Mouse (Mus musculus): ENCODE measurements around the gene Cfap54.

Cfap54 gene

DNA sequence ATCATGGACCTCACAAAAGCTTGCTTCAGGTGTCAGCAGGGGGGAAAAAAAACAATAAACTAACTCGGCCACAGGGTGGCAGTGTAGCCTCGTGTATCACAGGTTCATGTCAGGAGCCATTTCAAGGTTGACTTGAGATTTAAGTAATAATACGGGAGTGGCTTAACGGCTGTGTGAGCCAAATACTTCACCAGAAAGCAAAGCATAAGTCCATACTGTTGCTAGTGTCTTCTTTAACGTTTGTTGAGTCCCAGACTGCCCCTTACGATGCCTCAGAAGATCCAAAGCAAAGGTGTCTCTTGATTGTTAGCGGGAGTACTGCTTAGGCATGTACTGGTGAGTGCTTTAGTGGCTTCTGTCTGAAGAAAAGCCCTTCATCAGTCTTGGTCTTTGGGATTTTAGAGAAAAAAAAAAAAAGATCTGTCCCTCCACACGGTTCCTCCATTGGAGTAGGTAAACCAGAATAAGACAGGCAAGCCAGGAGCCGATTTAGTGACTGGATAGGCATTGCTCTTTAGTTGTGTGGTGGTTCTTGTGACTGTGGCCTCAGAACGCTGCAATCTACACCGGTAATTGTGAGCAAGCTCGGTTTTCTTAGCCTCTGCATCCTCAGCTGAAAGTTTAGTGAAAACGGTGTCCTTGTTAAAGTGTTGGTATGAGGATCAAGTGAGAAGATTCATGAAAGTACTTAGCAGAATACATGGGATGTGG, 30.2 kb downstream of the Cfap54 start:
- DNase-seq: peak; percentile 79

GRCm38 (mm10) chr10:93050571-93050970, 30.8 kb downstream of the Cfap54 start:
- no peak for DNase-seq

GRCm38 (mm10) chr10:93043195-93043594, 38.2 kb downstream of the Cfap54 start:
- DNase-seq: no peak

DNA sequence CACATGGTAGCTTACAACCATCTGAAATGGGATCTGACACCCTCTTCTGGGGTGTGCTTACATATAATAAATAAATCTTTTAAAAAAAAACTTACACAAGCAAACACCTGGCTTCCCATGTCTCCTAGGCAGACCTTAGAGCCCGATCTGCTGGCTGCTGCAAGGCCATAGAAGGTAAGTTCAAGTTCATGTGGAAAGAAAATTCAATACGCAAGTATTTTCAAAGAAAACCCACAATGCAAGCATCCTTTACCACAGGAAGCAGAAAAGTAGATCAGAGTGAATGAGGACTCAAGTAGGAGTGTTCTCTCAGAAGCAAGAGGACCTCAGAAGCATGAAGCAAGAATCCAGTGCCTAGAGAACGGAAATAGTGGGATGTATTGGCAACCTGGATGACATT, 39.6 kb downstream of the Cfap54 start:
- DNase-seq: no peak

DNA sequence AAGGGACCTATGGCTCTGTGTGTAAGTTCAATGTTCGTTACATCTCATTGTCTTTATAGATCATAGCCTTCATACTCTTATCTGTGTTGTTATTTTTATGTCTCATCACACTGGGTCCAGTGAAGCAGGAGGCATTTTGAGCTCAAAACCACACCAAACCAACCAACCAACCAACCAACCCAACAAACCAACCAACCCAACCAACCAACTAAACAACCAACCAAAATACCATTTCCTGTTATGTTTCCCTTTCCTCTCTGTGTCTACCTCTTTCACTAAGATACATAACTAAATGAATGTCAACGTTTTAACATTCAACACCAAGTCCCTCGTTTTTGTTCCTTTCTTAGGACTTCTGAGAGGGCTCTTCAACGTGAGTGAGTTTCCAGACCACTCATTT, 40.0 kb downstream of the Cfap54 start:
- DNase-seq: no peak

GRCm38 (mm10) chr10:93036532-93036931, 44.9 kb downstream of the Cfap54 start:
- no peak for DNase-seq

GRCm38 (mm10) chr10:93035489-93035888, 45.9 kb downstream of the Cfap54 start:
- DNase-seq: no peak

GRCm38 (mm10) chr10:93023295-93023694, 58.1 kb downstream of the Cfap54 start:
- no peak for DNase-seq

DNA sequence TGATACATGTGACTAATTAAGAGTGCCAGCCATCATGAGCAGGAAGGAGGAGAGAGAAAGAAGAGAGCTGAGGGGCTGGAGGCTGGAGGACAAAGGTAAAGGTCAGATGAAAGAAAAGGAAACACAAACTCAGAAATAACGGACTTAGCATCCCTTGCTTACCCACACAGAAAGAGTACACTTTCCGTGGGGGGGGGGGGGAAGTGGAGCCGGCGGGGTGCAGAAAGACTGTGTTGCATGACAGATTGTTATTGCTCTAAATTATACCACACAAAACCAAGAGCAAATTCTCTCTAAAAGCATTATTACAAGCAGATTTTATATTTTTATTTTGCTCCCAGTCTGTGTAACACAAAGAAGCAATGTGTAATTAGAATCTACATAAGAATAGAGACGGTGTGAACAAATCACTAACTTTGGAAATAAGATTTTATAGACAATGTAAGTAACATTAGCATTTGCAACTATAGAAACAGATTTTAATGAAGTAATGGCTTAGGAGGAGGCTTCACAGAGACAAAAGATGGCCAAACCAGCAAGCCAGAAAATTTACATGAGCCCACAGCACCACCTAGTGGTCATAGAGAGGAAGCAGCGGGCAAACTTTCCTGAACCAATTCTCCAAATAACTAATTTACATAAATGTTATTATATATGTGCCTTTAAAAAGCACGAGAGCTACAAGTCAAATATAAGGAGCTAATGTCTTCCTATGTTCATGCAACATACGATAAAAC, 67.2 kb downstream of the Cfap54 start:
- peak; percentile 30 for DNase-seq

DNA sequence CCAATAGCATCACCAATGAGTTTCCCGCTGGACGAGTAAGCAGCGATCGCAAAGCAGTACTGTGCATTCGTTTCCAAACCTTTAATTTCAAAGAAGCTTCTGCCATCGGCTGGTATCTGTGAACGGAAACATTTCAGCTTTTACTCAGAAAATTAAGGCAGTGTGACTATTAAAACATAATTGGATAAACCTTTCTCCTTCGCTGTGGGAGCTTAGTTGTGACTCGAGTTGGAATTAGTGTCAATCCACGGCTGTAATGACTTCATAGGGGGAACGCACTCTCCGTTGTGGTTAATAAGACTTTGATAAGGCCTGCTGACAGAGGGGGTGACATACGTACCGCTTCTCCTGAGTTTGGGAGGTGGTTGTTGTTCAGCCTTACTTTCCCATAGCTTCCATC, 70.3 kb downstream of the Cfap54 start:
- no peak for DNase-seq

- no peak for DNase-seq
Measured at GRCm38 (mm10) chr10:93006970-93007369, 74.4 kb downstream of the Cfap54 start.

GRCm38 (mm10) chr10:93006405-93006804, 75.0 kb downstream of the Cfap54 start:
- no peak for DNase-seq

DNA sequence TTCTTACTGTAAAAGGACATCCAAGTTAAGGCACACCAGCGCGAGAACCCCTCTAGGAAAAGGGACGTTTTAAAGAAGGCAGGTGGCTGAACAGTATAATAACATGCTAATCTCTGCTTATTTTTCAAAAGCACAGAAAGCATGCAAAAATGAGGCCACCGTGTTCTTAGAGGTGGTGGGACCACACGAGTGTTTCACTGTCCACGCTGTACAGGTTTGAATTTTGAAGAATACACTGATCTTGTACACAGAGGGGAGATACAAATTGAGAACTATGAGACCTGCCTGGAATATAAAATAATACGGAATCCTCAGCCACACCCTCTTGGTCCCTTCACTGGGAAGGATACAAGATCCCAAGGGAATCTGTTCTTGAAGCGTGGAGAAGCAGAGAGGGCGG, 82.9 kb downstream of the Cfap54 start:
- no peak for DNase-seq

- DNase-seq: no peak
Measured at GRCm38 (mm10) chr10:92995186-92995585, 86.2 kb downstream of the Cfap54 start.

DNA sequence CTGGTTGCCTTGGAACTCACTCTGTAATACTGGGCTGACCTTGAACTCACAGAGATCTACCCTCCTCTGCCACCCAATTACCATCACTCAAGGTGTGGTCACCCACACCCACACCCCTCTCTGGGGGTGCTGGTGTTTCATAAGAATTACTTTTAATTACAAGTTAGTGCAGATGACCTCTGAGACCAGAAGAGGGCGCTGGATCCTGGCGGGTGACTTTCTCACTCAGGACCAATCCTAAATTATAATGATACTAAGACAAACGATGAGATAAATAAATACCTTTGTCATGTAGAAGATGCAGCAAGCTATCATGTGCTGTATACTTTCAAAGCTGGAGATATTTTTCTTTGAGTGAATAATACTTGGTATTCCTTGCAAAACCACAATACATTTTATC, 87.1 kb downstream of the Cfap54 start:
- DNase-seq: no peak

DNA sequence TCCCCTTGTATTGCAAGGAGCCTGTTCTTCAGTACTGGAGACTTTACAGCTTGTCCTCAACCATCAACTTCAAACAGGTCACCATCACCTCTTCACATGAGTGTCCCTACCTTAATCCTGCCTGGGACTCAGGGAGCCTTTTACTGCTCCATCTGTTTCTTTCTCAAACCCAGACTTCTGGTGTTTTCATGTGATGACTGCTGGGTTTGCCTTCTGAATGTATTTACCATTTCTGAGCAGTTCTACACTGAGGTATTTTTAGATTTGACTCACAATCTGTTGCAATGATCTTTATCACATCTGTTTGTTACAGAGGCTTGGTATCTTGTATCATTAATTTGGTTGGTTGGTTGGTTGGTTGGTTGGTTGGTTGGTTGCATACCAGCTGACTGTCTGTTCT, 88.9 kb downstream of the Cfap54 start:
- no peak for DNase-seq

DNA sequence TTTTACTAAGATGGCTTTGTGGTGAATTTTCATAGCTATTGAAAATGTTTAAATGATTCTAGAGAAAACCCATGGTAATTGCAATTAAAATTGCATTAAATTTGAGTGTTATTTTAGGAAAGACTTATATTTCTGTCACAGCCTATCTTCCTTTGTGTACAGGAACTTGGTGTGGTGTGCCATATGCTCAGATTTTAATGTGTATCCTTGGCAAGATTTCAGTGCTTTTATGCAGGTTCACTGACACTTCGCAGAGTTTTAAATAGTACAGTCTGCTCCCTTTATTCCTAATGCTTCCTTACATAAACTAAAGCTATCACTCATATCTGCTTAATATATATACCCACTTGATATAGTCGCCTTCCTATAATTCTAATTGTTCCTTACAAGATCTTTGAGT, 90.8 kb downstream of the Cfap54 start:
- DNase-seq: no peak

DNA sequence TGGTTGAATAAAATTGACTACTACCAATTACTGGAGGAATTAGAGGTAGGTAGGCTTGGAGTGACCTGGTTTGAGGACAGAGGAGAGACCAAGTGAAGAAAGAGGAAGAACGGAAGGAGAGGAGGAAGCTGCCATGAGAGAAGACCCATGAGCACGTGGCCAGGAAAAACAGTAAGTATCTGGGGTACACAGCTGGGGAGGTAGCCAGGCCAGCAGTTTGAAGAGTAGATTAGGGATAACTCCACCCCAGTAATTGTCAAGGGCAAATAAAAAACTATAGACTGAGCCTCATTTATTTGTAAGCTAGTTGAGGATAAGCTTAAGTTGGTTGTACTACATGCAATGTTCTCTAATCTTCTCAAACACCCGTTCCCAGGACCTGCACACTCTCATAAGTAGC, 116.3 kb downstream of the Cfap54 start:
- DNase-seq: no peak

GRCm38 (mm10) chr10:92950044-92950443, 131.4 kb downstream of the Cfap54 start:
- DNase-seq: no peak

DNA sequence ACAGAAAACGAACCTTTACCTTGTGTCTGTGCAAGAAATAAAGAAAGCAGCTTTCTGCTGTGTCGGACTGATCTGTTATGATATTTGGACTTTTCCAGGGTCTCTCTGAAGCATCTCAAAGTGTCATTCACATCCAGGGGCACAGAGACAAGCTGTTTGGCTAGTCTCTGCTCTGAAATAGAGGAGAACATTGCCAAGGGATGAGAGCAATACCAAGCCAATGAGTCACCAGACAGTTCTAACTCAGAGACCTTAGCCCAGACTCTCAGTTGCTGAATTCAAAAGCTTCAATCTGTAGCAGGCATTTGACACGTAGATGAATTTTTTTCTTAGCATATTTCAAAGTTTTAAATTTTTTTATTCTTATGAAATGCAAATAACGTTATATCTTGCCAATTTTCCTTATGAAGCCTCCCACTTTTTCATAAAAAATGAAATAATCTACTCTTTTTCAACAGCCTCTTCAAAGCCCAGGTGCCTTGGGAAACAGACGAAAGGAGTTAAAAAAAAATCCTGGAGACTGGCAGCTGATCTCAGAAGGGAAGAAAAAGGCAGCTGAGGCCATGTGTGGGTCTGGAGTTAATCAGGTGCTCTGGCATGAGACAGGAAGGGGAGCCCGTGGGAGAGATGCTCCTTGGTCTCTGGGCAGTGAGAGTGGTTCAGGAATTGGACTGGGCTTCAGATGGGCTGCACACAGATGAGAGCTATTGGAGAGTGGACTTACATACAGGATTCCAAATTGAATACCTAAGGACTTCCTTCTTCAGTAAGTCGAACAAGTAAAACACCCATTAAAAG, 138.4 kb downstream of the Cfap54 start:
- no peak for DNase-seq

DNA sequence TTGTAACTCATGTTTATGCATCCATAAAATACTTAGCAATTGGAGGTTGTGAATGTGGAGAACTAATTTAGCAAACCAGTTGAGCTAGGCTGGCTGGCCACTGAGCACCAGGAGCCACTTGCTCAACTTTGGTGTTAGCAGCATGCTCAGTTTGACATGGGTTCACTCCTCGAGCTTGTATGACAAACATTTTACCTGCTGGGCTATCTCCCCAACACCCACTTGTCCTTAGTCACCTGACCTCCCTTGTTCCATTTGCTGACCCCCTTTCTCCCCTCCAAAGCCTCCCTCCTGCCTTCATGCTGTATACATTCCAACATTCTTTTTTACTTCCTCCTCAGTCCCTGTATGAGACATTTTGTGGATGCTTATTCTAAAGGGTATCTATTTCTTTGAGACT, 139.8 kb downstream of the Cfap54 start:
- DNase-seq: no peak

- no peak for DNase-seq
Measured at GRCm38 (mm10) chr10:92937741-92938285, 143.6 kb downstream of the Cfap54 start.

- DNase-seq: no peak
Measured at GRCm38 (mm10) chr10:92937091-92937490, 144.3 kb downstream of the Cfap54 start.

Data from liver (tissue).